Mouse (Mus musculus) mouse trophoblast stem cell (cell line): ENCODE data around the gene Sema4c.

ENCODE experiments used
- in situ Hi-C, 2 experiments: fragments of 300-500 bp; cut with MseI, MboI; formaldehyde crosslinking; loops; 2 replicates in 1 of 2; 3 replicates in 1 of 2; pipeline ENCODE4 v1.15.1; 2025

The Sema4c gene

DNA sequence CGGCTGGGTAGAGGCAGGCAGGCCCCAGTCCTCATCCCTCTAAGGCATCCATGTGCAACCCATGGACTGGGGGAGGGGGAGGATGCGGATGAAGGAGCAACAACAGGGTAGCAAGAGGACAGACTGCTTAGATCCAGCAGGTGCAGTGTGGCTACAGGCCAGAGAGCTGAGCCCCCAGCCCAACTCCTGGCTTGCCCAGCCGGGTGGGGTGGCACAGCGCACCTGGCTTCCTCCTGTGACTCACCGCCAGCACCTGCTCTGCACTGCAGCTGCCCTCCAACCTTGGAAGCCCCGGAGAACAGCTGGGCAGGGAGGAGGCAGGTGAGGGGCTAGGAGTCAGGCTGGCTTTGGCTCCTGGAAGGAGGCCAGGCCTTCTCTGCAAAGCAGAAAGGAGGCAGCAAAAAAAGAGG, 21.8 kb upstream of the Sema4c start:
- in situ Hi-C loops = no loop called here

DNA sequence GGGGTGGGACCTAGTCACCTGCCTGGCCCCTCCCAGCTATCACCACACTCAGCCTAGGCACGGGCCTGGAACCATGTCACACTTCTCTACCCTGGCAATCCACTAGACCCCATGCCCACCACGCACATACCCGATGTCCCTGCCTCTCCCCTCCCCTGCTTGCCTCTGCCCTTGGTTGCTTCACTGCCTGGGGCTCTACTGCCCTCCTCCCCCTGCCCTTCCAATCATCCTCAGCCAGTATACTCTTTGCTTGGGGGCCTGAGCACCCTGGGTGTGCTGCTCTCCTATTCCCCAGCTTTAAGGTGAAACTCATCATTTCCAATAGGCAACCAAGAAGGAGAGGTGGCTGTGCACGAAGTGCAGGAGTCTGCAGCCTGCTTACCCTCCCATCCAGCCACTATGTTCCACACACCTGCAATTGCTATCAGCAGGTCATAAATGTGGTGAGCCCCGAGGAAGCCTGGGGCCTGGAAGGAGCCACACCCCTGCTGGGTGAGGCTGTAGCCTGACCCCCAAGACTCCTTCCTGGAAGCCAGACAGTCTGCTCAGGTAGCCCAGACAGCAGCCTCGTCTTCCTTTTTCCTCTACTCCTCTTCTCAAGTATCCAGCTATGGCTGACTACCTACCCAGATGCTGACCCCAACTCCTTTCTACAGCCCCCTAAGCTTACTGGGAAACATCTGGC, 19.0 kb upstream of the Sema4c start:
- in situ Hi-C loops = no loop called here

DNA sequence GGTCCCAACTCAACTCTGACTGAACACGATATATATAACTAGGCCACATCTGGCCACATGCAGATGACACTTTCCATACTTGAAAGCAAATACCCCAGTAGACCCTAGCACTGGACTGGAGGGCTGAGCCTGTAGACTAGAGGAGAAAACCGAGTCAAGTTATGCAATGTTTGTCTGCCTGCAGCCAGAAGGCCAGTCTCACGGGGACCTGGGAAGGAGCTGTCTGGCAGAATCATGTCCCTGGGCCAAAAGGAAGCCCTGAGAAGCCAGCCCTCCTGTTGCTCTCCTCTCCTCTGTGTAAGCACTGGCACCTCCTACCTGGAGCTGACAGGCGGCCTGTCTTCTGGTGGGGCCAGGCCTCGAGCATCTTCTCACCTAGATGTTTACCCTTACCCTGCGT, 17.2 kb upstream of the Sema4c start:
- in situ Hi-C loops = no loop called here

DNA sequence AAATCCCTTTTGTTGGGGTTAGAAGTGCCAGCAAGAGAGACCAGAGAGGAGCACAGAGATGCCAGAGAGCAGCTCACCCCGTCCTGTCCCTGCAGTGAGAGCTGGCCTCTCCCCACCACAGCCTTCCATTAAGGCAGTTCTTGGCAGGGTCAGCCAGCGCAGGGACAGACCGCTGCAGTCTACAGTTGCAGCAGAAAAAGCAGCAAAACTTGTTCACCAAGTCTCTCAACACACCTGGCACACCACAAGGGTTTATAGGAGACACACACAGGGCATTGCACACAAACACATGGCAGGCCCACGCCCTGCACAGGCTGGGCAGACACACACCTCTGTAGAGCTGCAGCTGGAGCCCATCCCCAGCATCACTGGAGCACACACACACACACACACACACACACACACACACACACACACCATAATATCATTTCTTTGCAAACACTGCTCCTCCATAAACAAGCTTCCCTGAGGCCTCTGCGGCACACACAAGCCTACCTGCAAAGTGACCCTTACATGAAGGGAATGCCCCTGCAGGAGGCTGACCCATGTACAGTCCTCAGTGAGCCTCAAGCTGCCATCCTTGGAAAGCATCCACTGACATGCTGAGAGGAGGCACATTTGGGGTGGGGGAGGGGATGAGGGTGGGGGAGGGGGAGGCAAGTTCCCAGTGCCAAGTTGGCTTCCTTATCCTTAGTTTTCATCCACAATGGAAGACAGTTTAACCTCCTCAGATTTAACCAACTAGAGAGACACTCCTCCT, 16.2 kb upstream of the Sema4c start:
- in situ Hi-C loops = no loop called here

DNA sequence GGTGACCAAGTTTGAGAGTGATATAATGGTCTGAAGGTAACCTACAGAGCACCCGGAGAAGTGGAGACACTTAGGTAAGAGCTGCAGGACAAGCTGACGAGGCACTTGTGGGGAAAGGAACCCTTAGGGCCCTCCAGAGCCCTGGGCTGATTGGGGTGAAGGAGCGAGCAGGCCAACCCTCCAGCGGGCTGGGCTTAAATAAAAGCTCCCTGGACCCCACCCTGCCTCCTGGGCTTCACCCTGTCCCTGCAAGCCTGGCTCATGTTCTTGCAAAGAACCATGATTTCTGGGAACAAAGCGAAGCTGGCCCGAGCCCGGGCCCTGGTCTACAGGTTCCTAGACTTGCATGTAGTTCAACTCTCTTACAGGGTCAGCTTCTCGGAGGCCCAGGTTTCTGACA, 15.4 kb upstream of the Sema4c start:
- in situ Hi-C loops = no loop called here

DNA sequence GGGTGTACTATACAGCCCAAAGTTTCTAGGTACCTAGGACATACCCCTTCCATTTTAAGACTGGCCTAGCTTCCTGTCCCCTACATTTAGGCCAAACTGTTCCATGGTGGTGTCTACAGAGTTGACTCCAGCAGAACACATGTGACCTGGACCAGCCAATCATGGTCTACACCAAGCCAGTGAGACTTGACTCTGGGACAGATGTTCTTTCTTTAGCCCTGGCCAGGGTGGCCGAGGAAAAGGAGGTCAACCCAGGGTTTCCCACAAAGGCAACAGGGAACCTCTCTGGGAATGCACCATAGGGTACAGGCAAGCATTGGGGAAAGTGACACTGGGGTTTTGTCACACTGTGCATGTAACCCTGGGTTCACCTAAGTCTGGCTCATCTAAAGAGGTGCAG, 14.6 kb upstream of the Sema4c start:
- in situ Hi-C loops = no loop called here

DNA sequence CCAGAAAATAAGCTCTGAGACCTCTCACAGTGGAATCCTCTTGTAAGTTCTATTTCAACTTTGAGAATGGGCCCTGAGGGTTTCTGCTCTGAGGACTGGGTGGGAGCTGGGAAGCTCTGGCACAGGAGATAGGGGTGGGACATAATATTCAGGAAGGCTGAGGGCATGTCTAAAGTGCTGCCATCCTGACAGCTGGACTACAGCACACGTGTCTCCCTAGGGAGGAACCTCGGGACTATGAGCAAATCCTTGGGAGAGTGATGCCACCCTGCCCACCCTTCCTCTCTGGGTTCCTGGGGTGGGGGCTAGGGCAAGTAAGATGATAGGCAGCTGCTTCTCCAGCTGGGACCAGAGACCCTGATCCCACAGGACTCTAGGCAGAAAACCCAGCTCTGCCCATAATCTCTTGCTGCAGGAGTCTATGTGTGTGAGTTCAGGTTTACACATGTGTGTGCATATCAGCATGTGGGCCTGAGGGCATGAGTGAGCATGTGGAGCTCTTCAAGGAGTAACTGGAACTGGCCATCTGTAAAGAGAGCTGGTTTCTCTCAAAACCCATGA, 14.1 kb upstream of the Sema4c start:
- in situ Hi-C loops = no loop called here

DNA sequence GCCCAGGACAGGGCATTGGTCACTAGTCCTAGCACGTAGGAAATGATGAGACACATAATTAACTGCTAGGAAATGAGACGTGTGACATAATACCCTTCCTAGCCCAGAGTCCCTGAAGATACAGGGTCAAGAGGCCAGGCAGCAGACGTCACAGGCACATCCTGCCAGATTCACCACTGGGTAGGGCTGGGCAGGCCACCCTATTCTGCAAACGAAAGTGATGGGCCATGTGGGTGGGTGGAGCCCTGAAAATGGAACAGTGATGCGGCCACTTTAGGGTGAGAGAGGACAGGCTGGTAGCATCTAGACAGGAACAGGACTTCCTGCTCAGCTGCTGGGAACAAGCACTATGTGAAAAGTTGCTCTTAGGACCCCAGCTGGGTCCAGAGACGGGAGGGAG, 13.5 kb upstream of the Sema4c start:
- in situ Hi-C loops = no loop called here

DNA sequence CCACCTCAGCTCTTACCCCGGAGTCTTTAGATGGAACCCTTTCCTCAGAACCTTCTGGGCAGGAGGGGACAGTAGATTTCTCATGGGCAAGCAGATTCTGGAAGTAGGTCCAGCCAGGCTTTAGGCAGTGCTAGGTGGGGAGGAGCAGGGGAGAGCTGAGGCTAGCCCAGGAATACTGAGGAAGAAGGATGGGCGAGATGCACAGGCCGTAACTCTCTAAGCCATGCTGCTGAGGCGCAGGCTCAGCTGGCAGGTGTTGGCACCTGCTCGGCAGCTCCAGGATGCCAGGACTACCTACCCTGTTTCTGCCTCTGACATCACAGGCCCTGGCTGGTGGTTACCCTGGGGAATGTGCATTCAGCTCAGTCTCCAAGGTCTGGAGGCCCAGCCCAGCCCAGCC, 12.2 kb upstream of the Sema4c start:
- in situ Hi-C loops = no loop called here

DNA sequence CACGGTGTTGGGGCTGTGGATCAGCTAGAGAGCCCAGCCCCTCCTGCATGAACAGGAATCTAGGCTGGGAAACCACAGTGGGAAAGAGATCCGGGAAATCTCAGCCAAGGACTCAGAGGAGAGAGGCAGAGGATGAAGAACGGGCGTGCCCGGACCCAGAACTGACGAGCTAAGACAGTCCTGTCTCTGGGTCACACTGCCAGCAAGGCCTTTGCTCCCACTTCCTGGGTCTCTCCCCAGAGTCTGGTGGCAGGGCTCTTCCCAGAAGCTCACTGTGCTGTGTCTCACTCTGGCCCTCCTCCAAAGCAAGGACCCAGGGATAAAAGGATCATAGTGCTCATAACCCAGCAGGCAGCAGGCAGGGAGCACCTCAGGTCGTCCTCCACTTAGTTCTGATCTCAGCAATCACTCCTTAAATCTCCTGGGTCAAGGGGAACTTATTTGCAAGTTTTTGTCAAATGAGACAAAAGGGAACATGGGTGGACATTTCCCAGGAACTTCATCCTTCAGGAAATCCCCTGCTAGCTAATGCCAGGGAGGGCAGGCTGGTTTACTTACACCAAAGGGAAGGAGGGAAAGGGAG, 11.6 kb upstream of the Sema4c start:
- in situ Hi-C loops = no loop called here

DNA sequence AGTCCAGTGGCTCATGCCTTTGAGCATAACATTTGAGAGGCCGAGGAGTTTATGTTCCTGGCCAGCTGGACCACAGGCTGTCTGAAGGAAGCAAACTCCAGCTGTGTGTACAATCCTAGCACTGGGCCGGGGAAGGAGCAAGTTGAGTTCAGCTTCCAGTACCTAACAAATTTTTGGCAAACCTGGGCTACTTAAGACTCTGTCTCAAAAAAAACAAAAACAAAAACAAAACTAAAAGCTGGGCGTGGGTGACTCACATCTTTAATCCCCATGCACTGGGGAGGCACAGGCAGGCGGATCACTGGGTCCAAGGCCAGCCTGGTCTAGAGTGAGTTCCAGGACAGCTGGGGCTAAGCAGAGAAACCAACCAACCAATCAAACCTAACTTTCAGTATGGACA, 10.6 kb upstream of the Sema4c start:
- in situ Hi-C loops = no loop called here

DNA sequence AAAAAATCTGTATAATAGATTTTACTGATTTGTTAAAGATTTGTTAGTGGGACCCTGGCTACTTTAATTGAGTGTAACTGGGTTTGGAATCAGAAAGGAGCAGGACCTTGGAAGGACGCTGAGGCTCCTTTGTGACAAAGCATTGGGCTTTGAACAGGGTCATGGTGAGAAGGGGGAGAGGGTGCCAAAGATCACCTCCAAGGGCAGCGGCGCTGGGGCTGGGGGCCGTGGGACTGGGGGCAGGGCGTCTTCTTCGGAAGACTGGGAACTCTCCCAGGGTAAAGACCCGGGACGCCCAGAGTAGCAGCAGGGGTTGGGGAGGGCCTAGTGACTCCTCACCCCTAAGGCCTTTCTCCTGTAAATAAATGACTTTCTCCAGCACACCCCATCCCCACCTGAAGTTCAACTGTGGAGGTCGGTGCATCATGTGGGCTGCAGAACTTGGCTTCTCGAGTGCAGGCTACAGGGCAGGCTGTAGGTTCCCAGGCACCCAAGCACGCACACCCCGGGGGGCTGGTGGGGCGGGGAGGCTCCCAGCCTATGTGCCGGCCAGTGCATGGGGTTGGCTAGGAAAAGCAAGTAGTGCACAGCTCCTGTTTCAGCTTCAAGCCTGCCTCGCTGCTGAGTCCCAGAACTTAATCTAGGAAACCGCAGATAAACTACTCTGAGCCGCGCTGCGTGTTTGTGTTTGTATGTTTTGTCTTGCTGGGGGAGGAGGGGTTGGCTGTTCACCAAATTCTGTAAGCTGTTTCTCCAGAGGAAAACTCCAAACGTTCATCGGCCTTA, 9.9 kb upstream of the Sema4c start:
- in situ Hi-C loops = no loop called here

DNA sequence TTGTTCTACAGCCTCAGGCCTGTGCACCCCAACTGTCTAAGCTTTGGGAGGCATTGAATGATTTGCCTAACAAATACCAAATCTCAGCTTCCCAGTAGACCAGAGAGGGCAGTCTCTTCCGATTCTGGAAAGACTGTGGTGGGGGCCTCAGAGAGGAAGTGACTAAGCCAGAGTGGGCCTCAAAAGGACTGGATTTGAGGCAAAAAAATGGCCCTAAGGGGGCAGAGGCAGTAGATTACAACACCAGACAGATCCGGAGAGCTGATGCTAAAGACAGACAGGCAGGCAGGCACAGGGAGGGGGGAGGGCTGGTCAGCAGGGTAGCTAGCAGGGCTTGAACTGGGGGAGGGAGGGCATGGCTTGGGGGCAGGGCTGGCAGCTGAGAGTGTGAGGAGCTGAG, 8.3 kb upstream of the Sema4c start:
- in situ Hi-C loops = no loop called here

DNA sequence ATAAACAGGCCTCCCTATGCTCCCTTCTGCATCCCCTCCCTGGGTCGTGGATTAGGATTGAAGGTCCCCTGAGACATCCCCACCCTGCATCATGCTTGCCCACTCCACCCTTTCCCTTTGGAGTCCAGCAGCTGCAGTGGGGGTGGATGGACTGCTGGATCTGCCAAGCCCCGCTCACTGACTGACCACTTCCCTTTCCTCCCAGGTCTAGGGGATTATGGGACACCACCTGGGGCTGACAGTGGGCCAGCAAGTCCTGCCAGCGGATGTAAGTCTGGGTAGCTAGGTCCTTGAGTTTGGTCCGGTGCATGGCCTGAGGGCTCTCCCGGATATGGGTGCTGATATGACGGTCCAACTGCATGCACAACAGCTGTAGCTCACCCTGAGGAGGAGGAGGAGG, 6.0 kb upstream of the Sema4c start:
- in situ Hi-C loops = no loop called here

DNA sequence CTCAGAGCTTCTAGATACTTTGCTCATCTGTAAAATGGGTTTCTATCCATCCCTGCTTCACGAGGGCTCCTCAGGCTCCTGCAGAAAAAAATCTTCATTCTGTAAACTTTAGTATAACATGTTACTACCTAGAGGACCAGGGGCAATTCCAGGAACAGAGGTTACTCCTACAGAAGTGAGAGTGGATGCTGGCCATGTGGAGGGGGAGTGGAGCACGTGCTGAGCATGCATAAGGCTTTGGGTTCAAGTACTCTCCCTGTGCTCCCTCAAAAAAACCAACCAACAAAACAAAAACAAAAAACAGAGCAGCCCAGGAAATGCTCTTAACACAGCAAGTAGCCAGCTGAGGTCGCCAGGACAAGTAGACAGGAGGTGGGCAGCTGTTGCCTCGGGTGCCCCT, 5.5 kb upstream of the Sema4c start:
- in situ Hi-C loops = no loop called here

DNA sequence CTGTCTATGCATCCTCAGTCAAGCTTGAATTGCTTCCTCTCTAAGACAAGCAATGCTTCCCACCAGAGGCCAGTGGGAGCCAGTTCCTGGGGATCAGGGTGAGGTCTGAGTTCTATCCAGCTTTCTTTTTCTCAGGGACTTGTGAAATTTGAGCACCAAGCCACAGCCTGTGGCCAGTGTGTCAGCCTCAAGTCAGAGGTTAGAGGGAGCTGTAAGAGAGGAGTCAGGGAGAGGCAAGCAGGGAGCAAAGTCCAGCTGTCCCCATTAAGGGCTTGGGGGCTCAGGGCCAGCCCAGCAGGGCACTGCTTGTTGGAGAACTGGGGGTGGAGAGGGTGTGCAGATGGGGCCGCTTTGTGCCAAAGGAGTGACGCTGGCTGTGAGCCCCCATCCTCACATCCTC, 5.0 kb upstream of the Sema4c start:
- in situ Hi-C loops = no loop called here

DNA sequence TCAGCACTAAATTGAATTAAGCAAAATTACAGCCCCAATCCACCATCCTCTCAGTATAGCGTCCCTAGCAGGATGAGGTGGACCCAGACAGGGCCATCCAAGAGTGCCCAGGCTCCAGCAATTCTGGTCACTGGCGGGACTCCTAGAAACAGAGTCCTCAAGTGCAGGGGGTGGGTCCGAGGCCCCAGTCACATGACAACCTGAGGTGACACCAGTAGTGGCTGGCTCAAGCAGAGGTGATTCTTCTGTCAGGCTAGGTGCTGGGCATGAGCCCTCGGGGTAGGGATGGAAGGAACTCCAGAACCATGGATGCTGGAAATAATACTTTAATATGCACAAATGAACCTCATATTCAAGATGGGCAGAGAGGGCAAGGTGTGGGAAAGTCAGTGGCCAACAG, 4.2 kb upstream of the Sema4c start:
- in situ Hi-C loops = no loop called here

DNA sequence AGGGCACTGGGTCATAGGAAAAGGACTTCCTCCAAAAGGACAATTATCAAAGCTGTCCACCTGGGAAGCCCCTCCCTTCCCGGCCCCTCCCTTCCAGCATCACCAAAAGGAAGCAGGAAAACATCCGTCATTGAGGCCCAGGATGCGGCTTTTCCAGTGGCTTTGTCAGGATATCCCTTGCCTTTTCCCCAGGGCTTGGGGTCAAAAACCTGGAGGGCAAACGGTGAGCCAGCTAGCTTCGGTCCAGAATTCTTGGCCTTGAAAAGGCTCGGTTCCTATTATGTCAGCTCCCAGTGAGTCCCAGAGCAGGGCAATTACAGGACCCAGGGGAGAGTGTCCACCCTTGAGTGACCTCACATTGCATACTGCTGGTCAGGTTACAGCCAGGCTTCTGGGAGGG, 2.8 kb upstream of the Sema4c start:
- in situ Hi-C loops = no loop called here

DNA sequence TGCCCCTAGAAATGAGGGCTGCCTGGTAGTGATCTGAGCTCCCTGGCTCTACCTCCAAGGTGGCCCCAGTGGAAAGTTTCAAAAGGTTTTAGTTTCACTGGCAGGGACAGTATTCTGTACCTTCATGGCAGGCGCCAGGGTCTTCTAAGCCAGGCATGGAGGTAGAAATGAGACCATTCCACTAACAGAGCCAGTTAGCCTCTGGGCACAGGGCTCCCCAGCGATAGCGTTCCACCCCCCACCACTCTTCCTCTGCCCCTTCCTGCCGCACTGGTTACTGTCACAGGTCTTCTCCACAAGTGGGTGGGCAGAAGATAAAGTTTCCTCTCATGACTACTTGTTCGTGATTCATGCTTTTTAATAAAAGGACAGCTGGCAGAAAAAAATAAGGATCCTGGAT, 1.7 kb upstream of the Sema4c start:
- in situ Hi-C loops = loop anchor here in 1 of 2 experiments (10.0 kb wide), 1 partner anchor 55 kb away; no protein-coding TSS in a partner anchor

DNA sequence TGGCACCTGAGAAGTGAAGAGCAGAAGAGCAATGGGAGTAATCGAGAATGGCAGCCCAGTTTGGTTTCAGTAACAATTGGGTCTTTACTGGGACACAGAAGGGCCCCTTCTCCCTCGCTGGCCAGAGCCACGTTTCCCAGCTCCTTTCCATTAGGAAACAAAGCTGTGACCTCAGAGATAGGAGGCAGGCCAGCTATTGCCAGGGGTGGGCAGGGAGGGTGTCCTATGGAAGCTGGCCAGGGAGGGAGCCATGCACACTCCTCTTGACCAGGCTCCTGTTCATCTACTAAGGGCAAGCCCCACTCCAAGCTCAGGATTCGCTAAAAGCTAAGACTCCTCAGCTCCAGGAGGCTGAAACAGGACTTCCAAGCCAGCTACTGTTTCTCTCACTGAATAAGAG, 1.1 kb upstream of the Sema4c start:
- in situ Hi-C loops = loop anchor here in 1 of 2 experiments (10.0 kb wide), 1 partner anchor 56 kb away; no protein-coding TSS in a partner anchor

DNA sequence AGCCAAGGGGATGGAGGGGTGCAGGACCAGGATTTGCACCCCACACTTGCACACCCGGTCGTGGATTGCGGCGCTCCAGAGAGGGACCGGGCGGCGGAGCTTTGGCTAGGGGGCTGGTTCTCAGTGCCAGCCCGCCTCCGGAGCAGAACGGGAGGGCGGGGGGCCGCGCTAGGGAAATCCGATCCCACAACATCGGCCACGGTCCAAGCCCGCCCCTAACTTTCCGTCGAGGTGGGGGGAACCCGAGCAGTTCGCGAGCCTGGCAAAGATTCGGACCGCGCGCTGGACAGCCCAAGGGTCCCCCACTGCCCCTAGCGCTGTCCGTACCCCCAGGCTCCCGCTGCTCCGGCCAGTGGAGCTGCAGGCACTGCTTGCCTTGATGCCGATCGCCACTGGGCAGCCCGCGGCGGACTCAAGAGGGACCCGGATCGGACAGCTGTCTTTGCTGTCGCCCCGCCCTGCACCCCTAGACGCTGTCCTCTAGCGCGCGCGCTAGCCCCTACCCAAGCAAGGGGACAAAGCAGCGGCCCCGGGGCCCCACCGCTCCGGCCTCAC, 615 bp downstream of the Sema4c start:
- in situ Hi-C loops = loop anchor here in 1 of 2 experiments (10.0 kb wide), 1 partner anchor 57 kb away; no protein-coding TSS in a partner anchor
